Mouse (Mus musculus) B cell, adult 62 days (primary cell): Measurements from ENCODE around the gene Tmprss11a. TPM values are rescaled to one million over a fixed set of nuclear protein-coding genes. Genes with fewer than 3 reads are reported as not detected.

Source experiments
- total RNA-seq: library from RNA; stranded (reverse); gene quantifications from 4 replicates; pipeline ENCODE4 v1.2.4, GENCODE M21; 2023

Tmprss11a gene
- total RNA-seq: not detected in 4 replicates

GRCm38 (mm10) chr5:86468890-86469289 is at the start of gene Tmprss11a:
Tmprss11a (minus strand) TSS chr5:86468990.

GRCm38 (mm10) chr5:86518500-86518899 is 49.7 kb upstream of the Tmprss11a start, which contains the start of gene Tmprss11g:
Tmprss11g (minus strand) TSS chr5:86518600.

GRCm38 (mm10) chr5:86373320-86373719 is 95.5 kb downstream of the Tmprss11a start, which contains the start of gene Tmprss11d:
Tmprss11d (minus strand) TSS chr5:86373420.

Other genes with a start within 250 kb of the Tmprss11a start
- gene Tmprss11c, start 179.7 kb downstream of the Tmprss11a start, total RNA-seq: not detected in 4 replicates
- not detected in 4 replicates for gene Tmprss11d, start 95.6 kb downstream of the Tmprss11a start, total RNA-seq
- gene Tmprss11g, start 49.6 kb upstream of the Tmprss11a start, total RNA-seq: not detected in 4 replicates
- not detected in 4 replicates for gene Tmprss11f, start 163.4 kb upstream of the Tmprss11a start, total RNA-seq
- gene Tmprss11b, start 207.4 kb upstream of the Tmprss11a start, total RNA-seq: not detected in 4 replicates